Mouse (Mus musculus): ENCODE data around the gene Gm20708. TPM values are rescaled to one million over a fixed set of nuclear protein-coding genes. Genes with fewer than 3 reads are reported as not detected.
"Not testable (repeated sequence)": the region's sequence is repeated elsewhere in the genome, so short reads cannot be mapped to it uniquely, and the experiment has no call there.

Gene Gm20708
- polyA plus RNA-seq, 1 experiment = not detected

DNA sequence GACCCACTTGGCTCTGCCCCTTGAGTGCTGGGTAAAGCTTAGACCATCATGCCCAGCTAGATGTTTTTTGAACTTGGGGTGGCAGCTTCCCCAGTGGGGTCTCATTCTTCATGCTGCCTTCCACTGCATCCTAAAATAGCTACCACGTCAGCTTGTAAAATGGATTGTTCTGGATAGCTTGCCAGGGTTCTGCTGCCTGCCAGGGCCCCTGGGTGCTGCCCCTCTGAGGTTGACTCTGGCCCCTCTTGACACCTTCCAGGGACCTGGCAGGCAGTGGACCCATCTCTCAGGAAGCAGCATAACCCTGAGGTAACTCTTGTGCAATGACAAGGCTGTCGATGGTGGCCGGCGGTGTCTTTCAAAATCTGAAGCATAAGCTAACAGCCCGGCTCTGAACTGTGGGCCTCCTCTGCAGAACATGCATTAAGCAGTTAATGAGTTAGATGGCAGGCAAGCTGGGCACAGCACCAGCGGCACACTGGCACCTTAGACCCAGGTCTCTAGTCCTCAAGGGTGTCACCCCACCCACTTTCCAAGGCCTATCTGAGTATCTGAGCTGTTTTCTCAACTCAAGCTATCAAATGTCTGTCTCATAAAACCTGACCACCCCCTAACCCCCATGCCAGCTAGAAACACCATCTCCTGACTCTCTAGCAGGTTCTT, 5.4 kb downstream of the Gm20708 start:
- no peak for TF ChIP-seq POLR2A (IDR thresholded peaks at IDR 0.05; ENCODE audit: control insufficient read depth, extremely low read depth, insufficient read depth, low read length, poor library complexity)
- TF ChIP-seq CTCF (IDR thresholded peaks at IDR 0.05; ENCODE audit: borderline replicate concordance, control insufficient read depth, extremely low read depth, insufficient read depth, low read length, poor library complexity) = no peak
- Histone ChIP-seq H3K27ac (ENCODE audit: control insufficient read depth, insufficient read depth, low read length) (no peak overlapping the region), H3K4me3 (ENCODE audit: control insufficient read depth, insufficient read depth, low read length) (no peak overlapping the region), H3K4me1 (replicated peaks; ENCODE audit: control insufficient read depth, insufficient read depth, low read length) (peaks cover 7% of the 10 kb centered on the region; the same call in 1 of the 2 replicates), H3K27me3 (ENCODE audit: control insufficient read depth, insufficient read depth, low read length) (no peaks in the 10 kb centered on the region), H3K36me3 (ENCODE audit: control insufficient read depth, insufficient read depth, low read length) (peaks cover 17% of the 10 kb centered on the region)
- no peak for DNase-seq
- 95% methylated on average over 6 of the region's 6 CpGs for WGBS

GRCm38 (mm10) chr11:117815850-117816249, 6.4 kb downstream of the Gm20708 start:
- peaks cover 17% of the 10 kb centered on the region for H3K36me3 ChIP-seq (ENCODE audit: control insufficient read depth, insufficient read depth, low read length)
- 97% methylated on average over 9 of the region's 9 CpGs for WGBS
- H3K27me3 ChIP-seq (ENCODE audit: control insufficient read depth, insufficient read depth, low read length); H3K4me3 ChIP-seq (ENCODE audit: control insufficient read depth, insufficient read depth, low read length); DNase-seq; H3K27ac ChIP-seq (ENCODE audit: control insufficient read depth, insufficient read depth, low read length); H3K4me1 ChIP-seq (replicated peaks; ENCODE audit: control insufficient read depth, insufficient read depth, low read length): not testable (repeated sequence)

DNA sequence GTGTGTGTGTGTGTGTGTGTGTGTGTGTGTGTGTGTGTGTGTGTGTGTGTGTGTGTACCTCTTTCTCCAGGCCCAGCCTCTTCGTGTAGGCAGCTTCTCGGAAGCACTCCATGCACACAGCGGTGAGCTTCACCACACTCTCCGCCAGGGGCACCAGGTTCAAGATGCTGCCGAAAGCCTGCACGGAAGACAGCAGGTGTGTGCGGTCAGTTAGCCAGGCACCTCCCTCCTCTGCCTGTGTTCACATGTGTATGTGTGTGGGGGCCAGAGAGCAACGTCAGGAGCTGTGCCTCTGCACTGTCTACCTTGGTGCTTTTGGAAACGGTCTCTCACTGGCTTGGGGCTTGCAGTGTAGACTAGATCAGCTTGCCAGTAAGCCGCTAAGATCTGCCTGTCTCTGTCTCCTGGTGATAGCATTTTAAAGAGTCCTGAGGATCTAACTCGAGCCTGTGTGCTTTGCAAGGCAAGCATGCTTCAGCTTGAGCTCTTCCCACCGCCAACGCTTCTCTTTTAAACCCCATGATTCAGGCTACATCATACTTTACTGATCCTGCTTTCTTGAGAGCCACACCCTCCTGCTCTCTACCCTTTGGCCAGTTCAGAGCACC, 7.0 kb downstream of the Gm20708 start:
- WGBS = 97% methylated on average over 13 of the region's 13 CpGs
- TF ChIP-seq POLR2A (IDR thresholded peaks at IDR 0.05; ENCODE audit: control insufficient read depth, extremely low read depth, insufficient read depth, low read length, poor library complexity) (no peak), CTCF (IDR thresholded peaks at IDR 0.05; ENCODE audit: borderline replicate concordance, control insufficient read depth, extremely low read depth, insufficient read depth, low read length, poor library complexity) (no peak)
- H3K27me3 ChIP-seq (ENCODE audit: control insufficient read depth, insufficient read depth, low read length) = no peaks in the 10 kb centered on the region
- peaks cover 23% of the 10 kb centered on the region for H3K36me3 ChIP-seq (ENCODE audit: control insufficient read depth, insufficient read depth, low read length)
- no peaks in the 10 kb centered on the region for H3K4me1 ChIP-seq (replicated peaks; ENCODE audit: control insufficient read depth, insufficient read depth, low read length)
- H3K4me3 ChIP-seq (ENCODE audit: control insufficient read depth, insufficient read depth, low read length) = no peak overlapping the region
- H3K27ac ChIP-seq (ENCODE audit: control insufficient read depth, insufficient read depth, low read length) = no peak overlapping the region
- no peak for DNase-seq

GRCm38 (mm10) chr11:117819095-117819494, 9.6 kb downstream of the Gm20708 start:
- Histone ChIP-seq H3K36me3 (ENCODE audit: control insufficient read depth, insufficient read depth, low read length) (peaks cover 23% of the 10 kb centered on the region), H3K27ac (ENCODE audit: control insufficient read depth, insufficient read depth, low read length) (no peak overlapping the region), H3K27me3 (ENCODE audit: control insufficient read depth, insufficient read depth, low read length) (no peaks in the 10 kb centered on the region), H3K4me1 (replicated peaks; ENCODE audit: control insufficient read depth, insufficient read depth, low read length) (peaks cover 3% of the 10 kb centered on the region), H3K4me3 (ENCODE audit: control insufficient read depth, insufficient read depth, low read length) (no peak overlapping the region)
- DNase-seq = no peak
- TF ChIP-seq CTCF (IDR thresholded peaks at IDR 0.05; ENCODE audit: borderline replicate concordance, control insufficient read depth, extremely low read depth, insufficient read depth, low read length, poor library complexity) (no peak), POLR2A (IDR thresholded peaks at IDR 0.05; ENCODE audit: control insufficient read depth, extremely low read depth, insufficient read depth, low read length, poor library complexity) (no peak)
- 94% methylated on average over 8 of the region's 8 CpGs for WGBS

- WGBS = over 99% methylated on average over 7 of the region's 7 CpGs
- H3K27ac ChIP-seq (ENCODE audit: control insufficient read depth, insufficient read depth, low read length) = no peak overlapping the region
- H3K4me1 ChIP-seq (replicated peaks; ENCODE audit: control insufficient read depth, insufficient read depth, low read length) = peaks cover 12% of the 10 kb centered on the region
- no peaks in the 10 kb centered on the region for H3K27me3 ChIP-seq (ENCODE audit: control insufficient read depth, insufficient read depth, low read length)
- peaks cover 23% of the 10 kb centered on the region for H3K36me3 ChIP-seq (ENCODE audit: control insufficient read depth, insufficient read depth, low read length)
- TF ChIP-seq POLR2A (IDR thresholded peaks at IDR 0.05; ENCODE audit: control insufficient read depth, extremely low read depth, insufficient read depth, low read length, poor library complexity) = no peak
- TF ChIP-seq CTCF (IDR thresholded peaks at IDR 0.05; ENCODE audit: borderline replicate concordance, control insufficient read depth, extremely low read depth, insufficient read depth, low read length, poor library complexity) = no peak
- H3K4me3 ChIP-seq (ENCODE audit: control insufficient read depth, insufficient read depth, low read length) = no peak overlapping the region
- DNase-seq = no peak
Measured at GRCm38 (mm10) chr11:117820173-117820572, 10.7 kb downstream of the Gm20708 start.

DNA sequence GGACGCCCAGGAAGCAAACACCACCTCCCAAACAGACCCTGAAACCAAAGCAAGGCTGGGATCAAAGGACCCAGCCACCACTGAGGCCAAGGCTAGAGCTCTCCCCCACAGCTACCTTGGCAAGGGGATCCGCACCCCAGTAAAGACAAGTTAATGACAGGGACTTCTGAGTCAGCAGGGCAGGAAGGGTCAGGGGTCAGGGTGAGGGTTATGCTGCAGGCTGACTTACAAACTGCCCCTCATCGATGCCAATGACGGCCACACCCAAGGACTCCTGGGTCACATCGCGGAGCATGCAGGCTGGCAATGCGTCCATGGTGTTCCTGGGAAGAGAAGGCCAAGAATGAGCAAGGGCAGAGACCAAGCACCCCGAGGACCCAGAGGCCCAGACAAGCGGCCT, 12.4 kb downstream of the Gm20708 start:
- peaks cover 29% of the 10 kb centered on the region for H3K4me1 ChIP-seq (replicated peaks; ENCODE audit: control insufficient read depth, insufficient read depth, low read length)
- TF ChIP-seq POLR2A (IDR thresholded peaks at IDR 0.05; ENCODE audit: control insufficient read depth, extremely low read depth, insufficient read depth, low read length, poor library complexity) (no peak), CTCF (IDR thresholded peaks at IDR 0.05; ENCODE audit: borderline replicate concordance, control insufficient read depth, extremely low read depth, insufficient read depth, low read length, poor library complexity) (no peak)
- WGBS = 98% methylated on average over 9 of the region's 9 CpGs
- no peaks in the 10 kb centered on the region for H3K27me3 ChIP-seq (ENCODE audit: control insufficient read depth, insufficient read depth, low read length)
- H3K36me3 ChIP-seq (ENCODE audit: control insufficient read depth, insufficient read depth, low read length) = peaks cover 17% of the 10 kb centered on the region
- no peak overlapping the region for H3K27ac ChIP-seq (ENCODE audit: control insufficient read depth, insufficient read depth, low read length)
- DNase-seq = no peak
- H3K4me3 ChIP-seq (ENCODE audit: control insufficient read depth, insufficient read depth, low read length) = no peak overlapping the region

Data from thymus, adult 2 months (tissue).